Mouse (Mus musculus) liver, adult 2 months (tissue): ENCODE data around the gene Zc3h7b. TPM values are rescaled to one million over a fixed set of nuclear protein-coding genes. Genes with fewer than 3 reads are reported as not detected.

Source experiments
- DNase-seq: peaks from one replicate; pipeline ENCODE4 v3.0.0-alpha.2; 2011; ENCODE audit warnings: low read depth, low spot score; ENCODE audit errors: extremely low read depth
- H3K27ac ChIP-seq: fragments of 200-500 bp; replicated peaks from 2 replicates; pipeline ENCODE4 v1.5.1; 2012; ENCODE audit warnings: low read depth, mild to moderate bottlenecking, control low read depth, inconsistent platforms, low read length; ENCODE audit not compliant: insufficient read depth
- H3K27me3 ChIP-seq: fragments of 200-500 bp; 2 replicates; pipeline ENCODE4 v1.6.1; 2012; ENCODE audit warnings: mild to moderate bottlenecking, moderate library complexity, low read length, inconsistent platforms; ENCODE audit not compliant: control insufficient read depth, insufficient read depth
- H3K36me3 ChIP-seq: fragments of 200-500 bp; 2 replicates; pipeline ENCODE4 v1.6.1; 2012; ENCODE audit warnings: low read length, inconsistent platforms; ENCODE audit not compliant: control insufficient read depth, insufficient read depth
- H3K4me1 ChIP-seq: fragments of 200-500 bp; 2 replicates; pipeline ENCODE4 v1.6.1; 2011; ENCODE audit warnings: low read length; ENCODE audit not compliant: control insufficient read depth, insufficient read depth
- H3K4me3 ChIP-seq: fragments of 200-500 bp; 2 replicates; pipeline ENCODE4 v1.5.1; 2011; ENCODE audit warnings: low read depth, mild to moderate bottlenecking, control low read depth, low read length, moderate library complexity; ENCODE audit not compliant: insufficient read depth
- H3K79me2 ChIP-seq: fragments of 200-500 bp; 2 replicates; pipeline ENCODE4 v1.6.1; 2012; ENCODE audit warnings: inconsistent platforms, mild to moderate bottlenecking, low read length, moderate library complexity; ENCODE audit not compliant: control insufficient read depth, insufficient read depth
- H3K9ac ChIP-seq: fragments of 200-500 bp; 2 replicates; pipeline ENCODE4 v1.6.1; 2012; ENCODE audit warnings: low read depth, mild to moderate bottlenecking, control low read depth, inconsistent platforms, low read length
- CTCF ChIP-seq: fragments of 200-500 bp; IDR thresholded peaks from 2 replicates; pipeline ENCODE4 v1.5.1; 2011; ENCODE audit warnings: low read depth, low read length, control low read depth
- POLR2A ChIP-seq: fragments of 200-500 bp; IDR thresholded peaks from 2 replicates; pipeline ENCODE4 v1.6.1; 2011; ENCODE audit warnings: low read length, control low read depth; ENCODE audit not compliant: insufficient read depth; ENCODE audit errors: extremely low read depth
- WGBS: fragments of 180-500 bp; shearing (Covaris S2); methylation state at CpG from one replicate; pipeline ENCODE4 v1.1.7; 2018; 5-methylcytosine and 5-hydroxymethylcytosine counted together
- polyA plus RNA-seq: library from polyadenylated mRNA; depleted of rRNA; stranded (reverse); fragments of >200 nt; gene quantifications from 2 replicates; pipeline ENCODE4 v1.2.3, GENCODE M21; 2012
- total RNA-seq: library from RNA; depleted of rRNA; stranded (reverse); fragments of >200 nt; gene quantifications from 2 replicates; pipeline ENCODE4 v1.2.3, GENCODE M21; 2014

Gene Zc3h7b
- total and polyA plus RNA-seq, 2 experiments = 7.4 to 13.1 TPM

DNA sequence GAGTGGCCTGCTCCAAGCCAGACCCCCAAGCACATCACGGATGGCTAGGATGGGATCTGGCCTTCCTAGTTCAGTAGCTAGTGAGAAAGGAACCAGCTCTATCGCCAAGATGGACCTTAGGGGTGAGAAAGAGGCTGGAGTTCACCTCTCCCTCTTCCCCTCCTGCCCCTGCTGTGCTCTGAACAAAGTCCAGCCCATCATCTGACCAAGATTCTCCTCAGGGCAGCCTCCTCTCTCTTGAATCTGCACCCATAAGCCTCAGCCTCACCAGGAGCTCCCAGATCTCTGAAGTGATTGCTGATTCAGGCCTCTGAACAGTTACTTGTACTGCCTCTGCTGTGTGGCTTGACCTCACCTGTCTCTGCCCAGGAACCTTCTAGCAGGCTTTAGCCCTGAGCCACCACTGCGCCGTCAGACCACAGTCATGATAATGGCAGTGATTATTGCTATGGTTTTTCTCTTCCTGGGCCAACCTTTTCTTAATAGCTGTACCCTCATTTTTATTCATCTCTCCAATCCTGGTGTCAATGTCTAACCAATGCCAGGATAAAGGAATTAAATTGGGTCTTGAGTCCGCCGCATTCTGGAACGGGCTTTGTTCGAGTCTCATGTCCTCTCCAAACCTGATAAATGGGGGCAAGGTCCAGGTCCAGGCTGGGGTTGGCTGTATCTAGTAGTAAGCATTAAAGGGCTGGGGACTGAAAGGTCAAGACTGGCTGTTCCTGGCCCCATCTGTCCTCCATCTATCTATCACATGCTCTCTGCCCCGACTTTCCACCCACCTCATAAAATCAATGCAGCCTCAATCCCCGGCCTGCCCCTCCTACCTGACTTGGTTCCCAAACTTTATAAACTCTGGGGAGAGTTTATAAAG lies 90.4 kb downstream of the Zc3h7b start:
- H3K79me2 ChIP-seq = no peaks in the 10 kb centered on the region
- no peak overlapping the region for H3K4me3 ChIP-seq
- H3K27ac ChIP-seq = peak overlapping the region; percentile 98
- H3K36me3 ChIP-seq = no peaks in the 10 kb centered on the region
- peak overlapping the region; percentile 61 for H3K9ac ChIP-seq
- no peaks in the 10 kb centered on the region for H3K27me3 ChIP-seq
- 37% methylated on average over 10 of the region's 10 CpGs for WGBS
- peak; percentile 98 for DNase-seq
- TF ChIP-seq CTCF = no peak
- TF ChIP-seq POLR2A = no peak
- H3K4me1 ChIP-seq = peaks cover 36% of the 10 kb centered on the region

DNA sequence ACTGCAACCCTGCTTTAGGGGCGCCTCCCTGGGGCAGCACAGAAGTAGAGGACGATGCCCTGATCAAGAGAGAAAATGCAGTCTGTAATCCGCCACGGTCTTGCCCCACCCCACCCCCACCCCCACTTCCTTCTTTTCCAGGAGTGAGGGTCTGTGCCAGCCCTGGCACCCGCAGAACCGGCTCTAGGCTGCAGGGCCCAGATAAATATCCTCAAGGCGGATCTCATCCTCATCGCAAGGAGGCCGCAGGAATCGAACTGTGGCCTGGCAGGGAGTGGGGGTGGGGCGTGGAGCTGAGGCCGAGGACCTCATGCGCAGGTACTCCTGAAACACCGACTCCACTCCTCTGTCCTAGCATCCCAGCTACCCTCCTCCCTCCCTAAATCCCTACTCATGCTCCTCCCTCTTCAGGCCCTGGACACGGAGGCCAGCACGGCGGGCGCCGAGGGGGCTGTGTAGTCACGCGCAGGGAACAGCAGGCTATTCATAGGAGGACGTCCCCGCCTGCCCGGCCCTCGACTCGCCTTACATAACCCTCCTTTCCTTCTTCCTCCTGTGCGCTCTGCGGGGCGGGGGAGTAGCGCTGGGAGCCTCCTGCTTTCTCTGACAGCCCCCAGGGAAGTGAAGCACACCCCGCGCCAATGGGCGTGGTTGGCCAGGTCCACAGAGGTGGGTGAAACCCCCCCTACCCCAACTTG lies 91.4 kb downstream of the Zc3h7b start:
- peak; percentile 89 for DNase-seq
- H3K27me3 ChIP-seq = no peaks in the 10 kb centered on the region
- peak overlapping the region; percentile 49 for H3K4me3 ChIP-seq
- H3K4me1 ChIP-seq = peaks cover 34% of the 10 kb centered on the region
- 2% methylated on average over 33 of the region's 33 CpGs for WGBS
- no peaks in the 10 kb centered on the region for H3K36me3 ChIP-seq
- H3K79me2 ChIP-seq = no peaks in the 10 kb centered on the region
- peak overlapping the region; percentile 98 for H3K27ac ChIP-seq
- no peak for TF ChIP-seq CTCF
- TF ChIP-seq POLR2A = peak; percentile 76
- peak overlapping the region; percentile 78 for H3K9ac ChIP-seq

DNA sequence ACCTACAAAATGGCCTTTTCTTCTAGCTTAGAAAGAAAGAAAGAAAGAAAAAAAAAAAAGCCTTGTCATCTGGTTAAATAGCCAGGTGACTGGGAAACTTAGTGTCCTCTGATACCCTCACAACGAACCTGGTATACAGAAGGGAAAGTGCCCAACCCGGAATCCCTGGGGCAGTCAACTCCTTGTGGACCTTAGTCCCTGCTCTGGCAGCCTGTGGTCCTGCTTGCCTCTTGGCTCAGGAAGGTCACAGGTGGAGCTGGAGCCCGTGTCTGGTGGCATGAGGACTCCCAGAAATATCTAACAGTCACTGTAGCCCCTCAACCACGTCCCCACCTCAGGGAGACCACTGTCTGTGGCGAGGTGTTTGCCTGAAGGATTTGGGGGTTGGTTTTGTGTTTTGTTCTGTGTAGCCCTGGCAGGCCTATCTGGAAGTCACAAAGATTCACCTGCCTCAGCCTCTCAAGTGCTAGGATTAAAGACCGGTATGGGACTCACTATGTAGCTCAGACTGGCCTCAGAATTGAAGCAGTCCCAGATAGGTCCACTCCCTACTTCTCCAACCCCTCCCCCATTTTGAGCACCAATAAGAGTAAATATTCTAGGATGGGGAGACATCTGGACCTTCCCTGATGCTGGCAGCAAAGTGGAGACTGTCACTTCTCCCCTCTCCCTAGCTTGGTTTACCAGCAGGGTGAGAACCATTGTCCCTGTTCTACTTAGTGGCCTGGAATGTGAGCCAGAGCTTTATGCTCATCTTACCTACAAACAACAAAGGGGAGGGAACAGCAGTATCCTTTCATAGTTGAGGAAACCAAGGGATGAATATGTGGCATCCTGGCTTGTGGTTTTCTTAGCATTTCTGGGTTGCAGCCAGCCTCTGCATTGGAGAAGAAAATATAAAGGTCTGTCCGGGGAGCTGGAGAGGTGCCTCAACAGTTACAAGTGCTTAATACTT lies 92.4 kb downstream of the Zc3h7b start:
- Histone ChIP-seq H3K27me3 (no peaks in the 10 kb centered on the region), H3K79me2 (no peaks in the 10 kb centered on the region), H3K4me3 (peak overlapping the region; percentile 49; the same call in 1 of the 2 replicates), H3K4me1 (peaks cover 33% of the 10 kb centered on the region), H3K9ac (peak overlapping the region; percentile 78), H3K36me3 (no peaks in the 10 kb centered on the region), H3K27ac (peak overlapping the region; percentile 98)
- peak; percentile 90 for DNase-seq
- 40% methylated on average over 7 of the region's 7 CpGs for WGBS
- no peak for TF ChIP-seq CTCF
- TF ChIP-seq POLR2A = 0 out of 2 replicates have a peak, but pooled peaks have one; percentile 16

DNA sequence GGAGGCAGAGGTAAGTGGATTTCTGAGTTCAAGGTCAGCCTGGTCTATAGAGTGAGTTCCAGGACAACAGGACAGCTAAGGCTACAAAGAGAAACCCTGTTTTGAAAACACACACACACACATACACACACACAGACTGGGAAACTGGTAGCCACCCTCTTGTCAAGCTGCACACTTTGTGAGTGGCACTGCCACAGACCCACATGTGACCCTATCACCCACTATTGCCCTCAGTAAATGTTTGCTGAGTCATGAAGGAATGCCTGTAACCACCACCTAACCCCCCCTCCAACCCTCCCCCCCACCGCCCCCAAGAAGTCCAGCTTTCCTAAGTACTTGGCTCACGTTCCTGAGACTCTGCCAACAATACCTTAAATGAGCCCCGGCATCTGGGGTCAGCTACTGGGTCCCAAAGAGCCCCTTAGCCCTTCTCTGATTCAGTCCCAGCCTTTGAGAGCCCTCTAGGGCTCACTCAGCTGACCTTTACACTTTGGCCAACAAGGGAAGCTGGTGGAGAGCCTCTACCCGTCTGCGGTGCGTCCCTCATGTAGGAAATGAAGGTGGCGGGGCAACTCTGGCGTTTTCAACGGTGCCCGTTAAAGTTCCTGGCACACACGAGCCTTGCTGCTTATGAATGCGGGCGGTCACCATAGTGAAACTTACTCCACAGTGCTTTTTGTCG lies 93.8 kb downstream of the Zc3h7b start:
- peaks cover 29% of the 10 kb centered on the region for H3K4me1 ChIP-seq
- 18% methylated on average over 14 of the region's 14 CpGs for WGBS

DNA sequence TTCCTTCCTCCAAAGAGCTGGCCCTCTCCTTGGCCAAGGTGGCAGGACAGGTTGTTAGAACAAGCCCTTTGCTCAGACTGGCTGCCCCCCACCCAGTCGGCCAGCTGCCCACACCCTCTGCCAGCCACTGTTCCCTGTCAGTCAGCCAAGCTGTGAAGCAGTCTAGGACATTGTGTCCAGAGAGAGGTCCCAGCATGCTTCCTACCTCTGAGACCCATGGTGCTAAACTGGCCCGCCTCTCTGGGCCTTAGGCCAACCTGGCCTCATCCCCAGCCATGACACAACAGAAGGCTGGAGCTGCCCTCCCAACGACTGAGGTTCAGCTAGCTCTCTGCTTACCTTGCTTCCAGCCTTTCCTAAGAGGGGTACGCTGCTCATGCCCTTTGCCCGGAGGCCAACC lies 94.8 kb downstream of the Zc3h7b start:
- no peak overlapping the region for H3K4me3 ChIP-seq
- H3K27me3 ChIP-seq = no peaks in the 10 kb centered on the region
- peak overlapping the region; percentile 98 for H3K27ac ChIP-seq
- DNase-seq = peak; percentile 100
- H3K9ac ChIP-seq = peak overlapping the region; percentile 19; the same call in 1 of the 2 replicates
- H3K79me2 ChIP-seq = no peaks in the 10 kb centered on the region
- peaks cover 25% of the 10 kb centered on the region for H3K4me1 ChIP-seq
- WGBS = 11% methylated on average over 5 of the region's 5 CpGs
- no peaks in the 10 kb centered on the region for H3K36me3 ChIP-seq
- TF ChIP-seq CTCF (no peak), POLR2A (no peak)

More for the DNA sequence above, 93.8 kb downstream of the Zc3h7b start:
- peak overlapping the region; percentile 98 for H3K27ac ChIP-seq
- H3K79me2 ChIP-seq = no peaks in the 10 kb centered on the region
- H3K9ac ChIP-seq = peak overlapping the region; percentile 60
- H3K36me3 ChIP-seq = no peaks in the 10 kb centered on the region
- no peaks in the 10 kb centered on the region for H3K27me3 ChIP-seq
- H3K4me3 ChIP-seq = no peak overlapping the region
- DNase-seq = peak; percentile 78
- TF ChIP-seq POLR2A (no peak), CTCF (no peak)
